Mouse (Mus musculus): ENCODE results near the gene Iqsec3.
A peak's percentile ranks its signal among the peaks of the same experiment; 100 is the strongest.

The Iqsec3 gene

DNA sequence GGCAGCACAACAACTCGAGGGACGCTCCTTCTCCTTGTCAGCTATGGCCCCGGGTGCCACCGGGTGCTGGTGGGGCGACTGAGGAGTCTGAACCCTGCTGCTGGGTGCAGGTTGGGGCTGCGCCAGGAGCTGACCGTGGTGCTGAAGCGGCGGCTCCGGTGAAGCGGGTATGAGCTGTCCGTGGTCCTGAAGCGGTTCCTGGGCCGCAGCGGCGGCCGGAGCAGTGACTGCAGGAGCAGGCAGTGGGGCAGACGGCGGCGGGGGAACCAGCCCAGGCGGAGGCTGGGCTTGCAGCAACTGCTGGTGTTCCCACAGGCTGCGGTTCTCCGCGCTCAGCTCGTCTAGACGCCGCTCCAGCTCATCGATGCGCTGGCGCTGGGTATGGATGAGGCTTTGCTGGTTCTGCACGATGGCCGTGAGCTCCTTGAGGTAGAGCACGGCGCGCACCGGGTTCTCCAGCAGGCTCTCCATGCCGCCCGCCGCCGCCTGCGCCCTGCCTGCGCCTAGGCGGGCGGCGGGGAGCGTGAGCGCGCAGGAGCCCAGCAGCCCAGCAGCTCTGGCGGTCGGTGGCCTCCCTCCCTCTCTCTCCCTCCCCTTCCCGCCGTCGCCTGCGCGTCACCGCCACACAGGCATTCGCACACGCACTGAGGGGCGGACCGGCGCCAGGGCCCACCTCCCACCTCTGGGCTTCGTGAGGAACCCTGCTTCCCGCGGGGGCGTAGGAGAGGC is at the start of gene Iqsec3:
TSS of gene Iqsec3 (minus strand) at position 586 of the 729 bp plus-strand sequence.
- peak in 1 of 2 experiments; percentile 11 for DNase-seq (ENCODE audit: low read depth in 2 of 2, low spot score in 2 of 2)

- no peak for DNase-seq (ENCODE audit: low read depth in 2 of 2, low spot score in 2 of 2)
These were observed 48.7 kb upstream of the Iqsec3 start for GRCm38 (mm10) chr6:121522106-121522705.

DNA sequence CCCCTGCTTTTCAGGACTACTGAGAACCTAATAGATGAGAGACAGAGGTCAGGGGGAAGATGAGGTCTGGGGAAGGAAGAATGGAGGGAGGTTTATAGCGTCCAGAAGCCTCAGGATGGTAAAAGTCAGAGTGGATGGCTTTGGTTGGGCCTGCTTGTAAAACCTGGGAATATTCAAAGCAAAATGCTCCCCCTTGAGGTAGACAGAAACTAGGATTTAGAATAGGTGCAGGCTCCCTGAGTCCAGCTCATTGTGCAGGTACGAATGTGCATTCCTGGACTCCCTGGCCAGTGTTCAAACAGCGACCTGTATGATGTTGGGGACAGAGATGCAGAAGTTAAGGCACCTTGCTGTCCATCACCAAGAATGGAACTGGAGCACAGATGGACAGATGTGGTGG is 47.6 kb upstream of the Iqsec3 start:
- no peak for DNase-seq (ENCODE audit: low read depth in 2 of 2, low spot score in 2 of 2)

DNA sequence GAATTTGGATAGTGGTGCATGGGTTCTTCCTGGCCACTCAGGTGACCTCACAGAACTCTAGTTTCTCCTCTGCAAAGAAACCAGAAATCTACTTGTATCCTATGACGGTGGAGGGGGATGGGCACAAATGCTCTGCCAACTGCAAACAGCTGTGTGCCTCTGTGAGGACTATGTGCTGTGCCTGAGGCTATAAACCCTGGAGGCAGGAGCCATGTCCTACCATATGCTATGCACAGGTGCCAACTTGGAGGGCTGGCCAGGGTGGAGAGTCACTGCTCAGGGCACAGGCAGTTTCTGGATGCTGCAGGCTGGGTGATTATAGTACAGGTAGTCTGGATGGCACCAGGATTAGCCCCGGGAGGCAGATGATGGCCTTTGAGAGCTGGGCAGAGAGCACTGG is 46.4 kb upstream of the Iqsec3 start:
- no peak for DNase-seq (ENCODE audit: low read depth in 2 of 2, low spot score in 2 of 2)

GRCm38 (mm10) chr6:121519266-121519810 is 45.9 kb upstream of the Iqsec3 start:
- no peak for DNase-seq (ENCODE audit: low read depth in 2 of 2, low spot score in 2 of 2)

DNA sequence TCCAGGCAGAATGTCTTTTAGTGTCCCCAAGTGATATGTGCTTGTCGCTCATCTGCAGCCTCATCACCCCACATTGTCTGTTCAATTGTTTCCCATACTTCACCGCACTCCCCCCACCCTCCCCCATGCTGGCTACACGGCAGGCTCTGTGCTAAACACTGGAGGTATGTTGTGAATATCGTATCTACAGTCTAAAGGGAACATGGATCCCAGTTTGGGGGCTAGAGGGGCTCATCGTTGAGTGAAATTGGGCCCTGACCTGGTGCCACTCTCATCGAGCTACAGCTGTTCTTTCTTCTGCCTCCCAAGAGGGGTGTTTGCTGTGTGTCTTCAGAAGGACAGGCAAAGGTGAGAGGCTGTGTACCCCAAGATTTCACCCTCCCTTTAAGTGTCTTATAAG is 44.2 kb upstream of the Iqsec3 start:
- DNase-seq (ENCODE audit: low read depth in 2 of 2, low spot score in 2 of 2) = no peak

DNA sequence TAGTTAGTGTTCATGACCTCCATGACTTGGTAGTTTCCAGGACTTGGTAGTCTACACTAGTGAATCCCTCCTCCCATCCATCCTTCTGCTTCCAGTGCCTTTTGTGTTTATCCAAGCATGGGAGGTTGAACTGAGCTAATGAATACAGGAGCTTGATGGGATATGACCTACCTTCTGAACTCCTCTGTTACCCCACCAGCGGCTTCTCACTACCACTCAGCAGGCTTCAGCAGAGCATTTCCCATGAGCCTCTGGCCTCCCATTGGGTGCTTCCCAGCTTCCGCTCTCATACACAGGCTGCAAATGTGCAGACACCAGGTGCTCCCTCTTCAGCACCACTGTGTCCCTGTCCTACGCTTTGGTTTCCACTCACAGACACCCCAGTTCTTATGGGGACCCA is 36.9 kb upstream of the Iqsec3 start:
- no peak for DNase-seq (ENCODE audit: low read depth in 2 of 2, low spot score in 2 of 2)

DNA sequence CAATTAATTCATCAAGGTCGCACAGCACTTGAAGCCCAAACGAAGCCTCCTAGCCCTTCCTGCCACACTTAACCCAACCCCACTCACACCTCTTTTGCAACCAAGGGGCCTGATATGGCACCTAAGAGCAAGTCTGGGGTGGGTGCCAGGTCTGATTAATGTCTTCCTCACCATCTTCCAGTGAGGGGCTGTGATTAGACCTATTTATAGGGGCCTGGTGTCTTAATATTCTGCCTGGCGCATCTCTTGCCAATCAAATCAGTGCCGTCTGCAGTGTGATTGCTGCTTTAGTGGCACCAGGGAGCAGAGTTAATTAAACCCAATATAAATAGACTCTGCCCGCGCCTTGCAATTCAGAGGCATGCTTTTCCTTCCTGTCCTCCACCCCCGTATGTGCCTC is 36.4 kb upstream of the Iqsec3 start:
- DNase-seq (ENCODE audit: low read depth in 2 of 2, low spot score in 2 of 2) = no peak

GRCm38 (mm10) chr6:121508266-121508665 is 34.8 kb upstream of the Iqsec3 start:
- no peak for DNase-seq (ENCODE audit: low read depth in 2 of 2, low spot score in 2 of 2)

DNA sequence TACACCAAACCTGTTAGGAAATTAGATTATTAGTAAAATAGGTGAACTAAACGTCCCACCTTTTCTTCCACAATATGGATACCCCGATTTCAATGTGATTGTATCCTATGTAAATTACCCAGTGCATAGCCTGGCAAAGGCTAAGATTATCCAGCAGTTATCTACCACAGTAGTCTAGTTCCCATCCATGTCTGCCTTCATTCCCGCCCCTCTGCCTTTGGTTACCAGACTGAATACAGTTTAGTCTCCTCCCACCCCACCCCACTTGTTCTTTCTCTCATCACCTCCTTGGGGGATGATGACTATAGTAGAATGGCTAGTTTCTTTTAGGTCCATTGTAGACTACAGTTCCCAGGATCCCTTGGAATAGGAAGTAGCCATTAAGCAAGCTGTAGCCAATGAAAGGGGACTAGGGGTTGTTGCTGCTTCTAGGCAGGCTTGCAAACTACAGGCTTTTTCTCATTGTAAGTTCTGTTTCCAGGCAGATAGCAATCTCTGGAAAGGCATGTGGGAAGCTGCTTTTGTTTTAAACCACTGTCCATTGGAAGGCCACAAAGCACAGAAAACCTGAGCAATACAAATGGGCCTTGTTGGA is 27.7 kb upstream of the Iqsec3 start:
- no peak for DNase-seq (ENCODE audit: low read depth in 2 of 2, low spot score in 2 of 2)

DNA sequence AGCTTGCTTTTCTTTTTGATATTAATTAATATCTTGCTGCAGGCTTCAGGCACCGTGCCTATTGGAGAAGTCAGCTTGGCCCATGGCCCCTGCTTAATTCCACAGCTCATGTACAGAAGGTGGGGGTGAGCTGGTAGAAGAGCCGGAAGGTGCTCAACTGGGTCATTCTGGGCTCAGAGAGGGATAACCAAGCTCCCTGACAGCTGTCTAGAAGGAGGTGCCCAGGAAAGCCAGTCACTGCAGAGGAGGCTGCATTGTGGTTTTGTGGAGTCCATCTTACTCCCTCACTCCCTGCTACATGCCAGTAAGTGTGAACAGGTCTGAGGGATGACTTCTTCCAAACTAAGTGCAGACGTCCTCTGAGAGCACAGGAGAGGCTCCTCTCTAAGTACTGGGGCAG is 26.4 kb upstream of the Iqsec3 start:
- DNase-seq (ENCODE audit: low read depth in 2 of 2, low spot score in 2 of 2) = no peak

DNA sequence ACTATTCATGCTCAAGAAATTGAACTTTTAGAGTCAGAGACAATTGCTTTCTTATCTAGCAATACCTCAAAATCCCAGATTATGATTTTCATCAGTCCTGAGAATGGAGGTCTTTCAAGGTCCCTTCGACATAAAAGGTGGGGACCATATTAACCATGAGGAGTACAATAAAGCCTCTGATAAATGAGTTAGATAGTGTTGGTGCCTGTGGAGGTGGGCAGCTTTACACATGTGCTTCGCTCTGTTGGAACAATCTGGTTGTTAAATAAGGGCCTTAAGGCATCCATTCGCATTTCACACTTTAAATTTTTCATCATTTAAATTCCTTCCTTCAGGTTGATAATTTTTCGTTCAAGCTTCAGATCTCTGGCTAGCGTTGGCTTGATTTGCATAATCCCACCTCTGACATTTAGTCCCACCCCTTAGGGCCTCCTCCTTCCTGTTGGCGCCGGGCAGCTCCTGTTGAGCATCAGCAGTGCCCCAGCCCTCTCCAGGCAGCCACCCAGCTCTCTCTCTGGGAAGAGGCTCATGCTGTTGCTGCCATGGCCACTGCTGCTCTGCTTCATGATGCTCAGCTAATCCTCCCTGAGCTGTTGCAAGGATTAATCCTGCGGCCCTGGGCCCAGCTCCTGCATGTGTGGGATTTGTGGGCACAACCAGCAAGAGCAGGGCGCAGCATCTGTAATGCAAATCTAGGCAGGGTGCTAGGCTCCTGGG is 25.5 kb upstream of the Iqsec3 start:
- no peak for DNase-seq (ENCODE audit: low read depth in 2 of 2, low spot score in 2 of 2)

GRCm38 (mm10) chr6:121495606-121496005 is 22.1 kb upstream of the Iqsec3 start:
- no peak for DNase-seq (ENCODE audit: low read depth in 2 of 2, low spot score in 2 of 2)

DNA sequence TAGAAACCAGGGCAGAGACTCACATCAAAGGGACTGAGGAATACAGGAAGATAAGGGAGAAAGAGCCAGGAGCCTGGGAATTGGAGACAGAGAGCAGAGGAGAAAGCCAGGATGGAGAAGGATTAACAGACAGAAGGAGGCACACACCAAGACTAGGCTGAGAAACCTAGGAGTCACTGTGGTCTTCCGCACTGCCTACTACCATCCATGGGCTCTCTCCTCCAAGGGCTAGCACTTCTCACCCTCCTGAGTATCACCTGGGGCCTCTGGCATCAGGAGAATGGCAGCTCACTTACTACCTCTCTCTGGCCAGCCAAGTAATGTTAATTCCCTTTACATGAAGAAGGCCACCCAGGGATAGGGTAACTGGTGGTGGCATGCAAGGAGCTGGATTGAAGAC is 21.5 kb upstream of the Iqsec3 start:
- DNase-seq (ENCODE audit: low read depth in 2 of 2, low spot score in 2 of 2) = no peak

GRCm38 (mm10) chr6:121494319-121494718 is 20.8 kb upstream of the Iqsec3 start:
- DNase-seq (ENCODE audit: low read depth in 2 of 2, low spot score in 2 of 2) = no peak

DNA sequence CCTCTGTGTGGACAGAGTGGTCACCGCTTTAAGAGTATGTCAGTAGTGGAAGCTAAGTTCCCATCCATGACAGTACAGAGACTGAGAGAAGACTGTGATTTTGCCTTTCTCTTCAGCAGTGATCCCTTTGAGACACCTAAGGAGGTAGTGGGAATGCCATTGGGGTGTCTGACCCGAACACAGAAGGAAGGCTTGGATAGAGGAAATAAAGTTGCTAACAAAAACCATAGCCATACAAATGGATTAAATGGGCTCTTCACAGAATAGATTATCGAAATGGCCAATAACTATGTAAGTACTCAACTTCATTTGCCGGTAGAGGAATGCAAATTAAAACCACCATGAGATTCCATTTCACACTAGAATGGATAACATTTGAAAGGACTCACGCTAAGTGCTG is 17.9 kb upstream of the Iqsec3 start:
- no peak for DNase-seq (ENCODE audit: low read depth in 2 of 2, low spot score in 2 of 2)

- DNase-seq (ENCODE audit: low read depth in 2 of 2, low spot score in 2 of 2) = no peak
These were observed 1.2 kb downstream of the Iqsec3 start for GRCm38 (mm10) chr6:121472273-121472672.

DNA sequence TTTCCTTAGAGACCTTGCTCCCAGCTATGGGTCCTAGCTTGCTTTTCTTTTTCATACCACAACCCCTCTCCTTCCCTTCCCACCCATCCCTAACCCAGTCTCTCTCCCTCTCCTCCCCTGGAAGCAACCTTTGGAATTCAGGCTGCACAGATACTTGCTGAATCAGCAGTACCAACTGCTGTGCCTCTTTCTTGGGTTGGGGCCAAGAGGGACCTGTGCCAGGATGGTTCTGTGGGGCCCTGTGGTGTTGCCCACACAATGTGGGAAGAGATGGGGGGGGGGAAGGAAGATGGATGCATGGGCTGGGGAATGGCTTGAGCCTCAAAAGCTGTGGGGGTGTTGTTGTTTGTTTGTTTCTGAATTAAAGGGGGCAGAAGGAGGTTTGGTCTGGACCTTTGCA is 5.2 kb downstream of the Iqsec3 start:
- no peak for DNase-seq (ENCODE audit: low read depth in 2 of 2, low spot score in 2 of 2)

GRCm38 (mm10) chr6:121462628-121463340 is 10.7 kb downstream of the Iqsec3 start:
- no peak for DNase-seq (ENCODE audit: low read depth in 2 of 2, low spot score in 2 of 2)

- no peak for DNase-seq (ENCODE audit: low read depth in 2 of 2, low spot score in 2 of 2)
These were observed 16.1 kb downstream of the Iqsec3 start for GRCm38 (mm10) chr6:121457381-121457780.

DNA sequence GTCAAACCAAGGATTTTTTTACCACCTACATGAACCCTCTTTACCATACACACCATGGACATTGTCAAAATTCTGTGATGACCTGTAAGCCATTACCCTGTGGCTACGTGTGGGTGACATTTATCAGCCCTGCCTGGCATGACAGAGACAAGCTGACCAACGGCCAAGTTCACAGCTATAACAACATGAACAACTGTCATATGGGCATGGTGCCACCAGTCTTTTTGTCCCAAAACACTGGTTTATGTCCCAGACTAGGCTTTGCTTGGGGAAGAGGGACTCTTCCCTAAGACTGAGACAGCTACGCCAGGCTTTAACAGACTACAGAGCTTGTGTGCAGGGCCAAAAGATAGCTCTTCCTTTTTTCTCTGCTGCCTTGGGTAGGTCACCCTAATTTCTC is 16.8 kb downstream of the Iqsec3 start:
- DNase-seq (ENCODE audit: low read depth in 2 of 2, low spot score in 2 of 2) = no peak

All from CD8-positive naive resting alpha-beta T cell, adult 2 months (primary cell).